Mouse (Mus musculus) midbrain, postnatal 0 days (tissue): Measurements from ENCODE around the gene Ypel1. TPM values are rescaled to one million over a fixed set of nuclear protein-coding genes. Genes with fewer than 3 reads are reported as not detected.
A peak's percentile ranks its signal among the peaks of the same experiment; 100 is the strongest.

ENCODE experiments used
- ATAC-seq: fragments of 200-750 bp; cut with Nextera tagmentation; 2 replicates; pipeline ENCODE4 v1.8.0; 2017; ENCODE audit warnings: moderate number of reproducible peaks, mild to moderate bottlenecking, moderate TSS enrichment, moderate library complexity; ENCODE audit not compliant: low FRiP score
- DNase-seq: peaks from one replicate; pipeline ENCODE4 v3.0.0-alpha.2; 2015; ENCODE audit warnings: low spot score
- H3K27ac ChIP-seq: fragments of 300-500 bp; sonication (generic); 2 replicates; pipeline ENCODE4 v1.5.1; 2014; ENCODE audit warnings: low read depth, mild to moderate bottlenecking, low read length, mixed read lengths
- H3K27me3 ChIP-seq: fragments of 300-500 bp; sonication (generic); 2 replicates; pipeline ENCODE4 v1.6.1; 2014; ENCODE audit warnings: low read length, control low read depth, mixed read lengths; ENCODE audit not compliant: insufficient read depth
- H3K36me3 ChIP-seq: fragments of 300-500 bp; sonication (generic); 2 replicates; pipeline ENCODE4 v1.6.1; 2014; ENCODE audit warnings: low read length, control low read depth, mixed read lengths; ENCODE audit not compliant: insufficient read depth
- H3K4me1 ChIP-seq: fragments of 300-500 bp; sonication (generic); 2 replicates; pipeline ENCODE4 v1.6.1; 2014; ENCODE audit warnings: mild to moderate bottlenecking, control low read depth, antibody characterized with exemption, low read length, mixed read lengths; ENCODE audit not compliant: insufficient read depth
- H3K4me2 ChIP-seq: fragments of 300-500 bp; sonication (generic); 2 replicates; pipeline ENCODE4 v1.6.1; 2014; ENCODE audit warnings: low read depth, mild to moderate bottlenecking, low read length, mixed read lengths; ENCODE audit not compliant: poor library complexity, severe bottlenecking
- H3K4me3 ChIP-seq: fragments of 300-500 bp; sonication (generic); 2 replicates; pipeline ENCODE4 v1.5.1; 2014; ENCODE audit warnings: low read depth, mild to moderate bottlenecking, low read length, moderate library complexity
- H3K9ac ChIP-seq: fragments of 300-500 bp; sonication (generic); replicated peaks from 2 replicates; pipeline ENCODE4 v1.6.1; 2014; ENCODE audit warnings: mild to moderate bottlenecking, low read length, moderate library complexity, mixed read lengths; ENCODE audit not compliant: poor library complexity, severe bottlenecking
- H3K9me3 ChIP-seq: fragments of 300-500 bp; sonication (generic); 2 replicates; pipeline ENCODE4 v1.6.1; 2016; ENCODE audit warnings: low read length, control low read depth
- CTCF ChIP-seq: IDR thresholded peaks from 2 replicates; pipeline ENCODE4 v1.5.1; 2016; ENCODE audit warnings: antibody characterized with exemption, mild to moderate bottlenecking
- WGBS: fragments of 180-500 bp; shearing (Covaris S2); extraction: QIAGEN DNeasy Blood & Tissue Kit; methylation state at CpG from one replicate; pipeline ENCODE4 v1.1.7; 2014; 5-methylcytosine and 5-hydroxymethylcytosine counted together
- microRNA counts: library from miRNA; unstranded; fragments of <30 nt; microRNA quantifications from one replicate; lab custom pipeline; 2015
- microRNA-seq: library from miRNA; unstranded; fragments of <30 nt; microRNA quantifications from one replicate; pipeline ENCODE4, GENCODE M21; 2016; ENCODE audit warnings: borderline number of aligned reads
- polyA plus RNA-seq: library from polyadenylated mRNA; unstranded; fragments of >200 nt; fragmentation: Nextera tagmentation; extraction: Ambion mirVana; gene quantifications from 2 replicates; pipeline ENCODE4 v1.2.1, GENCODE M21; 2015
- total RNA-seq: library from RNA; depleted of rRNA; stranded (reverse); fragments of >200 nt; gene quantifications from 2 replicates; pipeline ENCODE4 v1.2.3, GENCODE M21; 2014; rRNA removed

The Ypel1 gene
- total and polyA plus RNA-seq, 2 experiments from 2014 or later, result 71.0 to 91.9 TPM

DNA sequence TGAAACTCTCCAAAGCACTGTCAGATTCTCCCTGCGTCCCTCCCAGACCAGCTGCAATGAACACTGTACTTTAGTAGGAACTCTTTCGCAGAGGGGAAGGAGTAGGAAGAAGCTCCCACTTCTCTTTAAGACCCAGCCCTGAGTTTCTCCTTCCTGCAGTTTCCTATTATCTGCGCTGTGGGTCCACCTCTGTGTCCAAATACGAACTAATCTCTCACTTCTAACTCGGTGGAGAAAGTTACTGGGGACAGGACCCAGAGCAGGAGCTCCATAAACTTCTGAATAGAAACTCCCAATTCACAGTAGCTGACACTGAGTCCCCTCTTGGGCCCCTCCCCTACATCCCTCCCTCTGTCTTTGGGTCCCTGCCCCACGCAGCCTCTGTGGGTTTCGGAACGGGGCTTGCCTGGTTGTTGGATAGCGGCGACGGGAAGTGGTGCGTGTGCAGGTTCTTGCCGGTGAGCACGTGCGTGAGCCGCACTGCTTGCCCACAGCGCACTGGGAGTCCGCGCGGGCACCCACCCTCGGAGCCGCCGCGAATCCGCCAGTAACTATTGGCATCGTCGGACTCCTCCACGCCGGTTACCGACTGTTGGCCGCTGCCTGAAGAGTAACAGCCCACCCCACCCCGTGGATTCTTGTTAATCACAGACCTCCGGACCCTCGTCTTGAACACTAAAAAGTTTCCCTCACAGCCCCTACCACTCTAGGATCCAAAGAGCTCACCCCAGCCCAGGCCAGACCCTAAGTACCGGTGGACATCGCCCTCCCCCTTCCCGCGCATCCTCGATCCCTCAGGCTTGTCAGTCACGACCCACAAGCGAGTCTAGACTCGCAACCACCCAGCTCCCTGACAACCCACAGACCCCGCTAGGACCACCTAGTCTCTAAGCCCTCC lies 61.9 kb downstream of the Ypel1 start:
- ATAC-seq, result peak; percentile 71
- peak overlapping the region; percentile 98 for H3K4me2 ChIP-seq
- WGBS, result 2% methylated on average over 43 of the region's 43 CpGs
- no peaks in the 10 kb centered on the region for H3K36me3 ChIP-seq
- H3K9me3 ChIP-seq, result no peaks in the 10 kb centered on the region
- peak overlapping the region; percentile 64 for H3K9ac ChIP-seq
- no peak for DNase-seq
- H3K4me3 ChIP-seq, result peak overlapping the region; percentile 78
- H3K4me1 ChIP-seq, result peaks cover 6% of the 10 kb centered on the region; the same call in 1 of the 2 replicates
- no peaks in the 10 kb centered on the region for H3K27me3 ChIP-seq
- H3K27ac ChIP-seq, result no peak overlapping the region
- TF ChIP-seq CTCF, result no peak; the same call in 1 of the 2 replicates

GRCm38 (mm10) chr16:17132089-17132905 lies 62.8 kb downstream of the Ypel1 start, which contains the start of gene Sdf2l1:
TSS of gene Sdf2l1 (minus strand) at chr16:17132383.
- H3K4me2 ChIP-seq, result peak within 1 kb of the TSS; percentile 98
- no peaks in the 10 kb centered on the region for H3K36me3 ChIP-seq
- no peaks in the 10 kb centered on the region for H3K27me3 ChIP-seq
- H3K9me3 ChIP-seq, result no peaks in the 10 kb centered on the region
- peak within 1 kb of the TSS; percentile 78 for H3K4me3 ChIP-seq
- WGBS, result under 1% methylated on average over 47 of the region's 47 CpGs
- DNase-seq (peak; percentile 97), ATAC-seq (peak; percentile 99)
- peak; percentile 56 for TF ChIP-seq CTCF
- peak within 1 kb of the TSS; percentile 64 for H3K9ac ChIP-seq
- H3K4me1 ChIP-seq, result peaks cover 6% of the 10 kb centered on the region; the same call in 1 of the 2 replicates
- no peak within 1 kb of the TSS for H3K27ac ChIP-seq

GRCm38 (mm10) chr16:17132906-17133200 lies 63.4 kb downstream of the Ypel1 start:
- peak overlapping the region; percentile 78 for H3K4me3 ChIP-seq
- no peaks in the 10 kb centered on the region for H3K36me3 ChIP-seq
- H3K9ac ChIP-seq, result no peak overlapping the region
- H3K9me3 ChIP-seq, result no peaks in the 10 kb centered on the region
- no peak overlapping the region for H3K27ac ChIP-seq
- H3K4me1 ChIP-seq, result peaks cover 6% of the 10 kb centered on the region; the same call in 1 of the 2 replicates
- 31% methylated on average over 7 of the region's 7 CpGs for WGBS
- no peak for TF ChIP-seq CTCF
- ATAC-seq (no peak), DNase-seq (no peak)
- H3K27me3 ChIP-seq, result no peaks in the 10 kb centered on the region
- H3K4me2 ChIP-seq, result peak overlapping the region; percentile 98

MicroRNAs encoded within 50 kb of the gene (microRNA counts, 519-probe panel; counts per million panel counts)
- microRNA mmu-miR-130b (lab: Ali Mortazavi, UCI) (4,354 counts per million, percentile 86 among the panel's probes with 10 or more counts), microRNA mmu-miR-301b (lab: Ali Mortazavi, UCI) (1,627 counts per million, percentile 61 among the panel's probes with 10 or more counts)

Small RNAs within 50 kb of the gene (microRNA-seq; reads per million reads assigned to microRNA genes)
- gene Mir130b (2,823 reads per million, percentile 83 among the genes with 10 or more reads in this experiment), gene Mir301b (132 reads per million, percentile 49 among the genes with 10 or more reads in this experiment)

Other genes with a start within 250 kb of the Ypel1 start
- 30.6 and 34.9 TPM in 2 replicates for gene Spag6l, start 240.2 kb upstream of the Ypel1 start, total RNA-seq
- 22.2 and 23.7 TPM in 2 replicates for gene Spag6l, start 240.2 kb upstream of the Ypel1 start, polyA plus RNA-seq
- gene Igll1, start 205.7 kb upstream of the Ypel1 start, total RNA-seq, result not detected in 2 replicates
- not detected in 2 replicates for gene Igll1, start 205.7 kb upstream of the Ypel1 start, polyA plus RNA-seq
- gene Top3b, start 199.0 kb upstream of the Ypel1 start, total RNA-seq, result 60.1 and 81.0 TPM in 2 replicates
- gene Top3b, start 199.0 kb upstream of the Ypel1 start, polyA plus RNA-seq, result 60.9 and 62.7 TPM in 2 replicates
- gene Vpreb1, start 198.9 kb upstream of the Ypel1 start, total RNA-seq, result not detected in 2 replicates
- gene Vpreb1, start 198.9 kb upstream of the Ypel1 start, polyA plus RNA-seq, result 0.52 TPM in 1 of 2 replicates, not detected in the other
- 30.0 and 33.0 TPM in 2 replicates for gene Ppm1f, start 173.2 kb upstream of the Ypel1 start, total RNA-seq
- 12.4 and 13.7 TPM in 2 replicates for gene Ppm1f, start 173.2 kb upstream of the Ypel1 start, polyA plus RNA-seq
- gene Mapk1, start 86.3 kb upstream of the Ypel1 start, total RNA-seq, result 210 and 229 TPM in 2 replicates
- gene Mapk1, start 86.3 kb upstream of the Ypel1 start, polyA plus RNA-seq, result 165 and 179 TPM in 2 replicates
- 87.0 and 88.2 TPM in 2 replicates for gene Ppil2, start 41.6 kb downstream of the Ypel1 start, total RNA-seq
- 100 and 108 TPM in 2 replicates for gene Ppil2, start 41.6 kb downstream of the Ypel1 start, polyA plus RNA-seq
- 4.3 and 4.5 TPM in 2 replicates for gene 2610318N02Rik, start 55.5 kb downstream of the Ypel1 start, total RNA-seq
- 5.3 and 5.9 TPM in 2 replicates for gene 2610318N02Rik, start 55.5 kb downstream of the Ypel1 start, polyA plus RNA-seq
- gene Sdf2l1, start 62.7 kb downstream of the Ypel1 start, total RNA-seq, result 8.3 and 18.6 TPM in 2 replicates
- 11.5 and 11.8 TPM in 2 replicates for gene Sdf2l1, start 62.7 kb downstream of the Ypel1 start, polyA plus RNA-seq
- 60.2 and 60.3 TPM in 2 replicates for gene Ydjc, start 74.9 kb downstream of the Ypel1 start, total RNA-seq
- 48.9 and 51.8 TPM in 2 replicates for gene Ydjc, start 74.9 kb downstream of the Ypel1 start, polyA plus RNA-seq
- 9.0 and 9.6 TPM in 2 replicates for gene Ccdc116, start 77.5 kb downstream of the Ypel1 start, total RNA-seq
- gene Ccdc116, start 77.5 kb downstream of the Ypel1 start, polyA plus RNA-seq, result 4.3 and 4.4 TPM in 2 replicates
- 108 and 111 TPM in 2 replicates for gene Ube2l3, start 133.0 kb downstream of the Ypel1 start, total RNA-seq
- 300 and 310 TPM in 2 replicates for gene Ube2l3, start 133.0 kb downstream of the Ypel1 start, polyA plus RNA-seq
- 4.9 and 6.0 TPM in 2 replicates for gene Rimbp3, start 138.9 kb downstream of the Ypel1 start, total RNA-seq
- gene Rimbp3, start 138.9 kb downstream of the Ypel1 start, polyA plus RNA-seq, result 1.4 and 1.7 TPM in 2 replicates
- 13.8 and 14.6 TPM in 2 replicates for gene Hic2, start 163.9 kb downstream of the Ypel1 start, total RNA-seq
- gene Hic2, start 163.9 kb downstream of the Ypel1 start, polyA plus RNA-seq, result 4.0 and 5.4 TPM in 2 replicates
- gene Tmem191c, start 206.4 kb downstream of the Ypel1 start, total RNA-seq, result 79.4 and 80.4 TPM in 2 replicates
- 126 and 133 TPM in 2 replicates for gene Tmem191c, start 206.4 kb downstream of the Ypel1 start, polyA plus RNA-seq